Mouse (Mus musculus): ENCODE measurements around the gene A2ml1.

The A2ml1 gene

DNA sequence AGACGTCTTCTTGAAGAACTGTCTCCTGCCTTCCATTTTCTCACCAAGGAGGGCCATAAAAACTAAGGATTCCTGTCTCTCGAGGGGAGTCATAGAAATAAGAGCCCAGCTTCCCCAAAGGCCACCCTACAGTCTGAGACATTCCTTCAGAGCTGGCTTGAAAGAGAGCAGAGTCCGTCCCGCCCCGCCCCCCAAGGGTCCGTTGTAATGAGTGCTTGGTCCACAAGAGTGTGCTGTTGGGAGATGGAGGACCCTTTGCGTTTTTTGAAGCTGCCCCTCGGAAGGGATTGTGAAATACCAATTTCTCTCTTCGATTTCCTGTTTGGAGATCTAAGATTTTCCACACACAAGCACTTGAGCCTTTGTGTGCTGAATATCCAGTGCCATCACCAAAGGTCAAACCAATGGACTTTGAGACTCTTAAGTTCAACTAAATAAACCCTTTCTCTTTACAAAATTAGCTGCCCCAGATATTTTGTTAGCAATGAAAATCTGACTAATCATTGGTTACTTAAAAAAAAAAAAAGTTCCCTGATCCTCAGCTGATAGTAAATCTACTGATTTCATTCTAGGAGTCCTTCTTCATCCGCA is 2.8 kb upstream of the A2ml1 start:
- CTCF ChIA-PET: interaction anchor here in 3 of 4 experiments (0.5 to 1.3 kb wide), 11 partner anchors 13 to 471 kb away, joined by 3 to 7 read pairs (median 4); partner anchors contain the start of gene Klrb1 (in 1 of the 3)
- POLR2A ChIA-PET: interaction anchor here in 3 of 4 experiments (0.5 to 1.0 kb wide), 3 partner anchors 10 to 199 kb away, joined by 3 read pairs; no protein-coding TSS in a partner anchor

DNA sequence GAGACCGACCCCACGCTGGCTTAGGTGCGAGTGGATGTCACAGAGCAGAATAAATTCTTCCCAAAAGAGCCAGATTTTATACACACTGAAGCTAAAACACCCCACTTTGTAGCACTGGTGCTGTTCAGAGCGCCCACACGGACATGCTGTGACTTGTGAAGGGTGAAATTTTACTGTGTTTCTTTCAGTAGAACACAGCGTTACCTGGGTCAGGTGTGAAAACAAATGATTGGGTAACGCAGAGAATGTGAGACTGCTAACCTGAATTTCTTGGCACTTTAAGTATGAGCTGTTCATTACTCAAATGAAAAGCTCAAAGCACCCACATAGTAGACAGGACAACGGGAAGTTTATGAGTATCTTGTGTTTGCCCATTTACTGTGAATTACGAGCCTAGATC is 4.1 kb downstream of the A2ml1 start:
- CTCF ChIA-PET: interaction anchor here in 1 of 4 experiments (0.6 kb wide), 1 partner anchor 110 kb away, joined by 4 read pairs; no protein-coding TSS in a partner anchor

DNA sequence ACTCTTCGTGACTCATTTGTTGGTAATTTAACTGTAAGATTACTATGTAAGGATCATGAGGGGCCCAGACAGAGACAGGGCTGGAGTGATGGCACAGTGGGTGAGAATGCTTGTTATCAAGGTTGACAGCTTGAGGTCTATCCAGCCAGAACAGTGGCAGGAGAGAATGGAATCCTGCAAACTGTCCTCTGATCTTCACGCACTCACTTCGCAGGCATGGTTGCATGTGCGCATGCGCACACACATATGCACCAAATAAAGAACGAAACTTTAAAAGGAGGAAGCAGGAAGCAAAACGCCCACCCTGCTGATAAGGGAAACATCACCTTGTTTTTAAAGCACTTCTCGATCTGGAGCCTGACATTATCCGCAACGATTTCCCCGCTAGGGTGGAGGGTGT is 14.8 kb downstream of the A2ml1 start:
- ChIA-PET CTCF (no interaction called here), POLR2A (no interaction called here)

More for the DNA sequence above, 4.1 kb downstream of the A2ml1 start:
- POLR2A ChIA-PET: interaction anchor here in 1 of 4 experiments (0.6 kb wide), 1 partner anchor 229 kb away, joined by 3 read pairs; no protein-coding TSS in a partner anchor

DNA sequence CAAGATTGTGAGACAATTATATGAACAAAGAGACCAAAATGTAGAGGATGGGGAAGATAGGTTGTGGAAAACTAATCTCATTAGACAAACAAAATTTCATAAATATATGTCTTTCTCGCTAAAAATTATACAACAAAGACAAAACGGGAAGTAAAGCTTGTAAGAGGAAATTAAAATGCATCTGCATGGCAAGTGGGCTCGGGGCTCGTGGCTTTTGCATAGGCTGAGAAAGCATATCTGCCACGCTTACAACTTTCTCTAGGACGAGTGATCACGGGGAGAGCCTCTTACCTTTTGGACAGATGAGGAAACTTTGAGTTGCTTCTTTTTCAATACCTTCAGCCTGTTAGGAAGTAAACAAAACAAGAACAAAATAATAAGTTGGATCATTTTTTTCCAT is 27.4 kb downstream of the A2ml1 start:
- ChIA-PET POLR2A (interaction anchor here in 1 of 4 experiments (0.7 kb wide), 1 partner anchor 202 kb away, joined by 3 read pairs; no protein-coding TSS in a partner anchor), CTCF (interaction anchor here in 1 of 4 experiments (0.6 kb wide), 1 partner anchor 862 kb away, joined by 3 read pairs; no protein-coding TSS in a partner anchor)

DNA sequence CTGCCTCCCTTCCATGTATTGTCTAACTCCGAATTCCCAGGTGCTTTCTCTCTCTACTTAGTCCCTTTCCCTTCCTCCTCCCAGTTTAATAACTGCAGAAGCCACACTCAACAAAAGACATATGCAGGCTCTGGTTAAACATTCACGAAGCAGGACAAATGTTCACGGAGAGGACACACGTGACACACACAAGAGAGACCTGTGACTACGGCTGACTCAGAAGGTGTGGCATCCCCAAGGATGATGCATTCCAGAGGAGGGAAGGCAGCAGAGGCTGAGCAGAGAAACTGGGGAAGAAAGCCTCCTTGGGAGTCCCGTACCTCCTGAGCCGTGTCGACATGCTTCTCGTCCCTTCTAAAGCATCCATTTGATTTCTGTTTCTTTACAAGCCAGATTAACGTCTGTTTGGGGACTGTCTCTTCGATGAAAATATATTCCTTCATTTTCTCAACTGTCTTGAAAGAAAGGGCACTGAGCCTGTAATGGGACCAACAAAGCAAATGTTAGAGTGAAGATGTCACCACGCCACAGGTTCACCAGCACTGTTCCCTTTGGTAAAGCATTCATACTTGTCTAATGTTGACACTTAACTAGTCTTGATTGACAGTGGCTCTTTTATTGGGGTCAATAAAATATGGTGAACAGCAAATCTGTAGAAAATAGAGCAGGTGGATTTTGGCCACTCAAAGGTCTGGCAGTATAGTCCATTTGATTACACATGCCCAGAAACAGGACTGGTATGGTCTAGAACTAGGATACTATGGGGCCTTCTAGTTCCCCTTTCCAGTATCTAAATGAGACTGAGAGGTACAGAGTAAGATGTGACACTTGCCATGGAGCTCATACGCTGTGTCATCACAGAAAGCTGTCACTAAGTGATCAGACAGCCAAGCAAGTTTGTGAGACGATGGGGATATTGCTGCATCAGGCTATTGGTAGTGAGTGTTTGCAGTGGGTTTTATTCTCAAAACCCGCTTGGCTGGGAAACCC is 31.6 kb downstream of the A2ml1 start:
- CTCF ChIA-PET: no interaction called here
- POLR2A ChIA-PET: interaction anchor here in 1 of 4 experiments (1.2 kb wide), 1 partner anchor 171 kb away, joined by 3 read pairs; no protein-coding TSS in a partner anchor

GRCm38 (mm10) chr6:128548532-128548931 is 32.9 kb downstream of the A2ml1 start:
- ChIA-PET POLR2A (interaction anchor here in 1 of 4 experiments (0.6 kb wide), 1 partner anchor 479 kb away, joined by 3 read pairs; no protein-coding TSS in a partner anchor), CTCF (interaction anchor here in 2 of 4 experiments (0.6 to 0.7 kb wide), 2 partner anchors 49 to 1872 kb away, joined by 3 to 5 read pairs; no protein-coding TSS in a partner anchor)

- ChIA-PET POLR2A (no interaction called here), CTCF (no interaction called here)
Observed at GRCm38 (mm10) chr6:128545402-128545801, 36.0 kb downstream of the A2ml1 start.

GRCm38 (mm10) chr6:128543226-128543625 is 38.2 kb downstream of the A2ml1 start:
- POLR2A ChIA-PET: interaction anchor here in 2 of 4 experiments (0.6 to 0.7 kb wide), 3 partner anchors 14 to 38 kb away, joined by 3 to 4 read pairs (median 3); no protein-coding TSS in a partner anchor
- CTCF ChIA-PET: interaction anchor here in 1 of 4 experiments (1.4 kb wide), 1 partner anchor 41 kb away, joined by 3 read pairs; no protein-coding TSS in a partner anchor

GRCm38 (mm10) chr6:128535250-128535649 is 46.2 kb downstream of the A2ml1 start:
- CTCF ChIA-PET: interaction anchor here in 1 of 4 experiments (0.6 kb wide), 1 partner anchor 148 kb away, joined by 3 read pairs; no protein-coding TSS in a partner anchor

DNA sequence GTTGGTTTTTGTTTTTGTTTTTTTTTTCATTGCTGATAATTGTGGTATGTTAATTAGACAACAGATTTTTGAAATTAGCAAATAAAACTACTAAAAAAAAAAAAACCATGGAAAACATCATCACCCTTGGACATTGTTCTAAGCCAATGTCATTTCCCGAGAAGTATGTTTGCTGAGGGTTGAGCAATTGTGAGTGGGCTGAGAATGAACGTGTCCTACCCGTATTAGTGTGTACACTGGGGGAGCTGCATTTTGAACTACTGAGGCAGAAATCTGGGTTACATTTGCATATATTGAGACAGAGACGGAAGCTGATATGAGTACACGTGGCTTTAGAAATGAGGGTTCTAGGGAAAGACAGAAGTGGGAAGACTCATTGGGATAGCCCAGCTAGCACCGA is 48.1 kb downstream of the A2ml1 start:
- POLR2A ChIA-PET: no interaction called here
- CTCF ChIA-PET: no interaction called here

More at GRCm38 (mm10) chr6:128535250-128535649, 46.2 kb downstream of the A2ml1 start:
- POLR2A ChIA-PET: no interaction called here

DNA sequence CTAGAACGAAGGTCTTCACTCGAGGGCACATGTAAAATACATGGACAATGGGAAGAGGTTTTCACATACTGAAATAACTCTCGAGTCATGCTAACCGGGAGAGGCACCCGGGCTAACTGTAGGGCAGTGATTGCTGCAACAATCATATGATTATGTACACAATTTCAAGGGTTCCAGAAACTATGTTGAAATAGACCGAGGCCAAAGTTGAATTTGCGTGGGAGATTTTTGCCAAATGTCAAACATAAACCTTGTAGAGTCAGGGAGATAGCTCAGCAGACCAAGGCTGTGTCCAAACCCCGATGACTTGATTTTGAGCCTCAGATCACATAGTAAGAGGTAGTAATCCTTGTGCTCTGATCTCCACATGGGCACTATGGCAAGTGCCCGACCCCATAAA is 48.7 kb downstream of the A2ml1 start:
- ChIA-PET CTCF (no interaction called here), POLR2A (no interaction called here)

GRCm38 (mm10) chr6:128528491-128528890 is 52.9 kb downstream of the A2ml1 start:
- CTCF ChIA-PET: no interaction called here

GRCm38 (mm10) chr6:128527110-128527509 is 54.3 kb downstream of the A2ml1 start:
- ChIA-PET CTCF (interaction anchor here in 1 of 4 experiments (0.6 kb wide), 1 partner anchor 16 kb away, joined by 4 read pairs; no protein-coding TSS in a partner anchor), POLR2A (interaction anchor here in 1 of 4 experiments (0.7 kb wide), 1 partner anchor 1454 kb away, joined by 7 read pairs; the partner anchor contains the start of gene Fgf23)

More at GRCm38 (mm10) chr6:128528491-128528890, 52.9 kb downstream of the A2ml1 start:
- POLR2A ChIA-PET: no interaction called here

DNA sequence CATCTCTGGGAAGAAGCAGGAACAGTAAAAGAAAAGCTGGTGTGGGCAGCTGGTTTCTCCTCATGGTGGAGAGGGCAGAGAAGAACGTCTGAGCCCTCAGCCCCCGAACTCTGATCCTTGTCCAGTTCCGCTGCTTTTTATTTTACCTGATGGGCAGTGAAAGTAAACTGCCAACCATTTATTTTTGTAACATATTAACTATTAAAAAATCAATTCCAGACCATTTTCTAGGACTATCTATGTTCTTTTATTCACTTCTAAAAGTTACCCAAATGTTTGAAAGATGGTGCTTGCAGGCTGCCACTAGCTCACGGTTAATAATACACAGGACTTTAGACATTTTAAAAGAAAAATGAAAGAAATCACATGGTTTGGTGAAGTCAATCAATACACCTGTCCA is 54.8 kb downstream of the A2ml1 start, which contains the start of gene Pzp:
Pzp (minus strand) TSS at position 120 of the 400 bp plus-strand sequence.
- POLR2A ChIA-PET: interaction anchor here in 1 of 4 experiments (0.5 kb wide), 1 partner anchor 62 kb away, joined by 3 read pairs; no protein-coding TSS in a partner anchor

GRCm38 (mm10) chr6:128525801-128526200 is 55.6 kb downstream of the A2ml1 start:
- CTCF ChIA-PET: no interaction called here
- POLR2A ChIA-PET: interaction anchor here in 1 of 4 experiments (0.7 kb wide), 1 partner anchor 94 kb away, joined by 3 read pairs; no protein-coding TSS in a partner anchor

More for the DNA sequence above, 54.8 kb downstream of the A2ml1 start, which contains the start of gene Pzp:
- CTCF ChIA-PET: no interaction called here

GRCm38 (mm10) chr6:128523360-128523759 is 58.0 kb downstream of the A2ml1 start:
- POLR2A ChIA-PET: interaction anchor here in 1 of 4 experiments (1.1 kb wide), 1 partner anchor 33 kb away, joined by 3 read pairs; no protein-coding TSS in a partner anchor
- CTCF ChIA-PET: no interaction called here

GRCm38 (mm10) chr6:128519159-128519558 is 62.2 kb downstream of the A2ml1 start:
- POLR2A ChIA-PET: no interaction called here

GRCm38 (mm10) chr6:128505676-128506236 is 75.7 kb downstream of the A2ml1 start:
- CTCF ChIA-PET: no interaction called here
- POLR2A ChIA-PET: interaction anchor here in 2 of 4 experiments (0.5 to 0.6 kb wide), 2 partner anchors 16 to 37 kb away, joined by 3 read pairs; no protein-coding TSS in a partner anchor

More at GRCm38 (mm10) chr6:128519159-128519558, 62.2 kb downstream of the A2ml1 start:
- CTCF ChIA-PET: no interaction called here
